Mouse (Mus musculus) common myeloid progenitor, adult 5-6 weeks (primary cell): Measurements from ENCODE around the gene Ano1. TPM values are rescaled to one million over a fixed set of nuclear protein-coding genes. Genes with fewer than 3 reads are reported as not detected.

Experiments
- ATAC-seq: replicated peaks from 2 replicates; pipeline ENCODE4 v1.8.0; 2016; ENCODE audit warnings: low read depth, mild to moderate bottlenecking, moderate TSS enrichment, inconsistent platforms; ENCODE audit not compliant: poor library complexity, severe bottlenecking
- total RNA-seq: library from RNA; stranded (forward); fragments of 200-1000, 187-1606 nt; gene quantifications from 2 replicates; pipeline ENCODE4 v1.2.3, GENCODE M21; 2017

The Ano1 gene
- total RNA-seq, 1 experiment from 2014 or later: not detected

DNA sequence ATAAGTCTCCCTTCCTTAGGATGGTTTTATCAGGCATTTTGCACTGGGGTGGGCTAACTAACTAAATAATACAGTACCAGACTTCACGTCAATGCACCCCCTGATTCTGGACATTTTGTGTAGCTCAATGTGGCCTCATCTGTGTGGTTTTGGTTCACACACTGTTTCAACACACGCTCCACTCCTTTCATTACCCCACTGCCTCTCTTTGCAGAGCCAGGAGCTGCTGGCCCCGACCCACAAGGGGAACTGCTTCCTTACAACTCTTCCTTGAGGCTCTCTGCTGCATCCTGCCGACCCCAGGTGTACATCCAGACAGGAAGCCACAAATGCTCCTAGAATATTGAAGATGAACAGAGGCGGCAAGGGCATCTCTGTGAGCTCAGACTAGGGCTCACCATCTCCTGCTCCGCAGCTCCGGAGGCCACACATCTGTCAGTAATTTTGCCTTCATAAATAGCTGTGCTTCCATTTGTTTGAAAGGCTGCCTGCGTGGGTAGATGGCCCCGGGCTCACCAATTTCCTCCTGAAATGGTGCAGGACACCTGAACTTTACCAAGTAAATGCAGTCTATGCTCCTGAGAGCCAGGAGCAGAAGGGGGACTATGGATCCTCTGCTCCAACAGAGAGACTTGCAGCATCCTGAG lies 17.8 kb upstream of the Ano1 start:
- ATAC-seq: peak; percentile 58

DNA sequence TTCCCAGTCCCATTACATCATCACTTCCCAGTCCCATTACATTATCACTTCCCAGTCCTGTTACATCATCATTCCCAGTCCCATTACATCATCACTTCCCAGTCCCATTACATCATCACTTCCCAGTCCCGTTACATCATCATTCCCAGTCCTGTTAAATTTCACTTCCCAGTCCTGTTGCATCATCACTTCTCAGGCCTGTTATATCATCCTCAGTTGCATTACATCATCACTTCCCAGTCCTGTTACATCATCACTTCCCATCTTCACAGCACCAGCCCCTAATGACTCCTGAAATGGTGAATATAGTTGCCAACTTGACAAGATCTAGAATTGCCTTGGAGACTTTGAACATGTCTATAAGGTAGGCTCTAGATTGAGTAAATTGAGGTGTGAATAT lies 17.1 kb upstream of the Ano1 start:
- ATAC-seq: peak; percentile 13; the same call in 1 of the 2 replicates

GRCm38 (mm10) chr7:144764537-144765282 lies 12.9 kb upstream of the Ano1 start:
- ATAC-seq: no peak

GRCm38 (mm10) chr7:144764013-144764412 lies 12.2 kb upstream of the Ano1 start:
- ATAC-seq: no peak

GRCm38 (mm10) chr7:144762496-144763235 lies 10.9 kb upstream of the Ano1 start:
- ATAC-seq: no peak

DNA sequence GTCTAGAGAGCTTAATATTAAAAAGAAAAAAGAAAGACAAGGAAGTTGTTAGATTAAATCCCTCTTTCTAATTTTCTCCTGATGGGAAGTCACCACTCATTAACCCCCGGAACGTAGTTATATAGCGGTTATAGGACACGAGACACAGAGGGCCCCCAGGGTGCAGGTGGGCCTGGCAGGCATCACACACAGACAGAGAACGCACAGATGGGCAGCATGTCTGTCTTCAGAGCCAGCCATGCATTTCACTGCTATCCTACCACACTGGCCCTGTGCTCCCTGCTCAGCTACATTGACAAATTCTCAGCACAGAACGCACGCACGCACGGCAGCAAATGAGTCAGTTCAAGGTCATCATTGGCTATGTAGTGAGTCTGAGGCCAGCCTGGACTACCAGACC lies 8.5 kb upstream of the Ano1 start:
- ATAC-seq: no peak

DNA sequence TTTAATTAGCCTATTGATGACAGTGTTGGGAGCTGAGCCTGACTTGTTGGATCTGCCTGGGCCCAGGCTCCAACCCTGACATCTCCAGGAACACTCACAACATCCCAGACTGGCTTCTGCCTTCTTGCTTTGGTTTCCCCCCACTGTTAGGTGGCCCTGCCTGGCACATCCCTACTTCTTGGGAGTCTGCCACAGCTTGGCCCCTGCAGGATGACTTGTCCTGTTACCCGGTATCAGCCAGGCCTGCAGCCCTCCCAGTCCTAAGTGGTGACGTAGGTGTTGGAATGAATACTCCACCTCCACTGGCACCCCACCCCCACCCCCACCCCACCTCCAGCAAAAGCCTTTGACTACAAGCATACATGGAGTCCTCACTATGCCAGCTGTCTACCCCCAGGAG lies 7.7 kb upstream of the Ano1 start:
- ATAC-seq: no peak

- no peak for ATAC-seq
These were observed 4.0 kb upstream of the Ano1 start for GRCm38 (mm10) chr7:144755511-144756378.

DNA sequence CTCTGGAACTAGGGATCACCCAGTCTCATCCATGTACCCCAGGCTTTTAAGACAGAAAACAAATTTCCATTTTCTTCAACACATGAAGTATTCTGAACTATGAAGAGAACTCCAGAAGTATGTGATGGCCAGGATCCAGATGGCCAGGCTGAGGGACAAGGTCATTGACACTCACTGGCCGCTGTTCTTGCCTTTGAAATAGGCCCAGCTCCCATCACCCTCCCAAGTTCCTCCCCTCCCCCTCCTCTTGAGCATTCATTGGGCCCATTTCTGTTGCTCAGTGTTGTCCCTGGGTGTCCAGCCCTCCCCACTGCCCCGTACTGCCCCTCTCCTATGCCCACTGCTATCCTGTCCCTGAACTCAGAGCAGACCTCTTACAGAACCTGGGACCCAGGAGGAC lies 2.9 kb upstream of the Ano1 start:
- no peak for ATAC-seq

GRCm38 (mm10) chr7:144753657-144754031 lies 1.9 kb upstream of the Ano1 start:
- ATAC-seq: no peak

GRCm38 (mm10) chr7:144752919-144753656 lies 1.3 kb upstream of the Ano1 start:
- ATAC-seq: no peak

DNA sequence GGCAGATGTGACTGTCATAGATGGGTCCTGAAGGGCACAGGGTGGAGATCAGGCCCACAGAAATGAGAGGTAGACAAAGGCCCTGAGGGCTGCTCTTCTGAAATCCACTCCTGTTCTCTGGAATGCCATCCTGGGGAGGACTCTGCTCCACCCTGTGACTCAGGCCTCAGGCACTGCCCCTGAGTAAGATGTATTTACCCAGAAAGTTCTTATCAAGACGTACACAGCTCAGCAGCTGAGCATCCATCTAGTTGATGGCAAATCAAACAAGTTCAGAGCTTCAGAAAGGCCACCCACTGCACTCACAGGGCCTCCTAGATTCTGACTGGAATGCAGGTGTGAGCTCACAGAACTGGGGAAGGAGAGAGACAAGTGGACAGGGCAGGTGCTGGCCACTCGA lies 4.0 kb downstream of the Ano1 start:
- no peak for ATAC-seq

DNA sequence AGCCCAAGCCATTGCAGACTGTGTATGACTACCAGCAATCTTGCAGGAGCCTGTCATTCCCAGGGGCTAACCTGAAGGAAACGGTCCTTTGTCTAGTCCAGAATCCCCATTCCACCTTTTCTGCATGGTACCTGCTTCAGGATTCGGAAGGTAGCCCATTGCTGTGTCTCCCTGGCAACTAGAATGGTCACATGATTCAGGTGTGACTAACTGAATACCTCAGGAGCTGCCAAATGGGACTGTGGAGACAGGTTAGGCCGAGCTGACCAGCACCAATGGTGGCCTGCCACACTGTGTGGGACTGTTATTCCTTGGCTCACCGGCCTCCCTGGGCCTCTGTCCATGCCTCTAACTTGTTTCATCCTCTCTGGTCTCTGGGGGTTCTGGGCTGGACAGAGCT lies 5.3 kb downstream of the Ano1 start:
- no peak for ATAC-seq

GRCm38 (mm10) chr7:144743874-144744273 lies 7.9 kb downstream of the Ano1 start:
- no peak for ATAC-seq

GRCm38 (mm10) chr7:144740643-144741042 lies 11.1 kb downstream of the Ano1 start:
- no peak for ATAC-seq

DNA sequence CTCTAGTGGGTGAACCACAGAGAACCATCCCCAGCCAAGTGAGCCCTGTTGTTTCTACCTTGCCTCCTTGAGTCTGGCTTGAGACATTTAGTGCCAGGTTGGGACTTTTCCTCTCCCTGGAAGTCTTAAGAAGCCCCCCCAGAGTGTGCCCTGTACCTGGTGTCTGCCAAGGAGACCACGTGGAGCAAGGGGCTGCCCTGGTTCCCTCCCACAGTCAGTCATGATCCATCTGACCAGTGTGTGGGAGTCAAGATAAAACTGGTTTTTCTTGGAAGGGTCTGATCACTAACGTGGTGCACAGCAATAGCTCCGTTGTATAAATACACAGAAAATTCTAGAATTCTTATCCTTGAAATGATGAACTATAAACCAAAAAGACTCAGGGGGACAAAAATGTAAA lies 12.0 kb downstream of the Ano1 start:
- ATAC-seq: no peak

DNA sequence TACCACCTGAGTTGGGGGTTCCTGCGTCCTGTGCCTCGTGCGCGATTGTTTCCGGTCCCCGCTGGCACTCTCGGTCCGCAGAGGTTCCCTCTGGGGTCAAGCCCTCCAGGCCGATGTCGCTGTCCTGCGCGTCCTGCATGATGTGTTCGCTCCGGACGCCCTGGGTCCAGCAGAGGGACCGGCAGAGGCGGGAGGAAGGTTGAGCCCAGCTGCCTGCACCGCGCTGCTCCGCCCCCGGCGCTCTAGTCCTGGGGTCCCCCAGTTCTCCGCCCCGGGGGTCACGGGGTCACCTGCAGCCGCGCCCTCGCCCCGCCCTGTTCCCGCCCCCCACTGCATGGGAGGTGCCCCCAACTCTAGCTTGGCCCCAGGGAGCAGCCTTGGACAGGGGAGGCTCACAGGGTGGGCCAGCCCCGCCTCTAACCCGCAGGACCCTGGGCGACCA lies 13.4 kb downstream of the Ano1 start:
- peak; percentile 47; the same call in 1 of the 2 replicates for ATAC-seq

- peak; percentile 45; the same call in 1 of the 2 replicates for ATAC-seq
These were observed 19.9 kb downstream of the Ano1 start for GRCm38 (mm10) chr7:144731897-144732291.

DNA sequence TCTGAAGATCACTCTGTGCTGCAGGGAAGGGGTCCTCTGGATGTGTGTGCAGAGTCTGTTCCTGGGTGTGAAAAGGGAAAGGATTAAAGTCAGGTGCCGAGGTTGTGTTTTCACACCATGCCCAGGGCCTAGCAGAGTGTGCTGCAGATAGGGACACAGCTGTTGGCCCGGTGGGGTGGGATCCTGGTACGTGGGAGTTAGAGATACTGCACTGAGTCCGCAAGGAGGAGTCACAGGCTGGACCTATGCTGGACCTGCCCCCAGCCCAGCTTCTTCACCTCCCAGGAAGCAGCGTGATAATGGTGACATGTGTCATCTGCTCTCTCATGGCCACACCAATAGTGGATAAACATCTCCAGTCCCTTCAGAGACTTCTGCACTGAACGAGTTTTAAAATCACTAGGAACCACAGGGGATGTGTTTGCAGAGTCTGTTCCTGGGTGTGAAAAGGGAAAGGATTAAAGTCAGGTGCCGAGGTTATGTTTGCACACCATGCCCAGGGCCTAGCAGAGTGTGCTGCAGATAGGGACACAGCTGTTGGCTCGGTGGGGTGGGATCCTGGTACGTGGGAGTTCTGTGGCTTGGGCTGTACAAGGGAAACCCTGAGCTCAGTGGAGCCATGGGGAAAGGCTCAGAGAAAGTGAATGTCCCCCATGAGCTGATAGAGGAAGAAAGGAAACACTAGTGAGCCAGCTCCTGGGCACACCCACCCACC lies 20.4 kb downstream of the Ano1 start:
- peak; percentile 64; the same call in 1 of the 2 replicates for ATAC-seq
